Mouse (Mus musculus) liver, embryonic 16.5 days (tissue): ENCODE results near the gene Ankrd66. TPM values are rescaled to one million over a fixed set of nuclear protein-coding genes. Genes with fewer than 3 reads are reported as not detected.

Experiments used
- ATAC-seq: fragments of 200-750 bp; cut with Nextera tagmentation; 2 replicates; pipeline ENCODE4 v1.8.0; 2017; ENCODE audit warnings: low read depth, mild to moderate bottlenecking, moderate number of reproducible peaks, moderate library complexity
- H3K27ac ChIP-seq: fragments of 300-500 bp; sonication (generic); 2 replicates; pipeline ENCODE4 v1.5.1; 2014; ENCODE audit warnings: mild to moderate bottlenecking, low read length
- H3K27me3 ChIP-seq: fragments of 300-500 bp; sonication (generic); 2 replicates; pipeline ENCODE4 v1.6.1; 2014; ENCODE audit warnings: low read depth, low read length, mixed read lengths; ENCODE audit not compliant: control insufficient read depth, insufficient read depth
- H3K36me3 ChIP-seq: fragments of 300-500 bp; sonication (generic); 2 replicates; pipeline ENCODE4 v1.6.1; 2014; ENCODE audit warnings: mild to moderate bottlenecking; ENCODE audit not compliant: control insufficient read depth, insufficient read depth
- H3K4me1 ChIP-seq: fragments of 300-500 bp; sonication (generic); 2 replicates; pipeline ENCODE4 v1.6.1; 2014; ENCODE audit warnings: low read depth, low read length, mixed read lengths; ENCODE audit not compliant: control insufficient read depth
- H3K4me2 ChIP-seq: fragments of 300-500 bp; sonication (generic); 2 replicates; pipeline ENCODE4 v1.6.1; 2014; ENCODE audit warnings: low read depth, low read length, mixed read lengths
- H3K4me3 ChIP-seq: fragments of 300-500 bp; sonication (generic); 2 replicates; pipeline ENCODE4 v1.5.1; 2014; ENCODE audit warnings: low read depth, mild to moderate bottlenecking, low read length
- H3K9ac ChIP-seq: fragments of 300-500 bp; sonication (generic); 2 replicates; pipeline ENCODE4 v1.6.1; 2014; ENCODE audit warnings: low read depth, low read length
- H3K9me3 ChIP-seq: fragments of 300-500 bp; sonication (generic); replicated peaks from 2 replicates; pipeline ENCODE4 v1.6.1; 2016; ENCODE audit warnings: low read length; ENCODE audit not compliant: control insufficient read depth
- WGBS: fragments of 180-500 bp; shearing (Covaris S2); extraction: QIAGEN DNeasy Blood & Tissue Kit; methylation state at CpG from one replicate; pipeline ENCODE4 v1.1.7; 2014; ENCODE audit not compliant: insufficient replicate concordance; 5-methylcytosine and 5-hydroxymethylcytosine counted together
- polyA plus RNA-seq: library from polyadenylated mRNA; unstranded; fragments of >200 nt; fragmentation: Nextera tagmentation; extraction: Ambion mirVana; gene quantifications from 2 replicates; pipeline ENCODE4 v1.2.1, GENCODE M21; 2015

The Ankrd66 gene
- polyA plus RNA-seq, 1 experiment from 2014 or later, result not detected

- Histone ChIP-seq H3K4me2 (0 out of 2 replicates have a peak overlapping the region, but pooled peaks have one; percentile 1), H3K36me3 (no peaks in the 10 kb centered on the region)
- ATAC-seq, result no peak
Observed at GRCm38 (mm10) chr17:43569287-43569686, 25.8 kb upstream of the Ankrd66 start.

DNA sequence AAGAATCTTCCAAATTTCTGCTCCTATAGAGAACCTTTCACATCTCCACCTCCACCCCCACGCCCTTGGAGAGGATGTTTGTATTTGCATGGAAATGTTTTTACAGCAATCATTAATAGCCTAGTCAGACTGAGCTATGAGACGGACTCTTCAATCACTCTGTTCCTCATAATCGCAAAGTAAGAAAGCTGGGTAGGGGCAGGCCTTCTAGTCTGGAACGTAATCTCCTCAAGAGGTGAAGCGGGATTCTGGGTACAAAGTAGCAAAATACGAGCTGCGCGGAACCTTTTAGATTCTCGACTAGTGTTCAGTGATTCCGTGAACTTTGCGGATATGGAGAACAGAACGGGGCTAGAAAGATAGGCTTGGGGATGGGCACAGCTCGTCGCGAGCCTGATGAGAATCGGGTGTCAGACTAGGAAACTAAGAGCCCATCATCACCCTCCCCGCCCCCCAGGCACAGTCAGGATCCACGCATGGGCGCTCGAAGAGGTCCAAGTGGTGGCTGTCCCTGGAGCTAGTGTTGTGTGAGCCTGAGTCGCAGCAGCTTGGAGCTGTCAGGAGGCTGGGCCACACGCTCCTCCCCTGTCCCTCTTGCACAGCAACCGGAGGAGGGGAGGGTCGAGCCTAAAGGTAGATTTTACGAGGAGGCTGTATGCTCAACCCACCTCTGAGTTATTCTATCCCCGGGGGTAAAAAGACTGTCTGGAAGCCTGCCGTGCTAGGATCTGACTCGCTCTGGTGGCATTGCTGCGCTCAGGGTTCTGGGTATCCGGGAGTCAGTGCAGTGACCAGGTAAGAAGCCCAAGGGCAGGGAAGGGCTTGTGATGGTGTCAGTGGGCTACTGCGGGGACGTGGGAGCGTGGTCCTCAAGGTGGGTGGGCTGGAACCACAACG, 24.8 kb upstream of the Ankrd66 start, which contains the start of gene Pla2g7:
Gene Pla2g7, plus strand, starts transcription at position 107 of the 897 bp plus-strand sequence.
- Histone ChIP-seq H3K4me1 (no peaks in the 10 kb centered on the region), H3K4me2 (peak within 1 kb of the TSS; percentile 41), H3K9me3 (no peaks in the 10 kb centered on the region), H3K4me3 (peak within 1 kb of the TSS; percentile 51), H3K27ac (no peak within 1 kb of the TSS), H3K9ac (peak within 1 kb of the TSS; percentile 33; the same call in 1 of the 2 replicates), H3K27me3 (no peaks in the 10 kb centered on the region), H3K36me3 (no peaks in the 10 kb centered on the region)
- 1% methylated on average over 34 of the region's 34 CpGs for WGBS
- peak; percentile 79 for ATAC-seq

More at GRCm38 (mm10) chr17:43569287-43569686, 25.8 kb upstream of the Ankrd66 start:
- Histone ChIP-seq H3K4me1 (no peaks in the 10 kb centered on the region), H3K27ac (no peak overlapping the region), H3K4me3 (no peak overlapping the region), H3K27me3 (no peaks in the 10 kb centered on the region), H3K9ac (no peak overlapping the region), H3K9me3 (no peaks in the 10 kb centered on the region)
- 52% methylated on average over 7 of the region's 7 CpGs for WGBS

GRCm38 (mm10) chr17:43567593-43567991, 24.2 kb upstream of the Ankrd66 start:
- Histone ChIP-seq H3K4me1 (no peaks in the 10 kb centered on the region), H3K4me2 (peak overlapping the region; percentile 41), H3K9ac (no peak overlapping the region), H3K36me3 (no peaks in the 10 kb centered on the region), H3K4me3 (no peak overlapping the region), H3K27me3 (no peaks in the 10 kb centered on the region), H3K27ac (no peak overlapping the region), H3K9me3 (no peaks in the 10 kb centered on the region)
- WGBS, result 23% methylated on average over 12 of the region's 12 CpGs
- no peak; the same call in 1 of the 2 replicates for ATAC-seq

- Histone ChIP-seq H3K4me3 (no peak overlapping the region), H3K4me2 (no peak overlapping the region), H3K36me3 (no peaks in the 10 kb centered on the region), H3K9ac (no peak overlapping the region), H3K9me3 (no peaks in the 10 kb centered on the region), H3K27ac (no peak overlapping the region), H3K4me1 (no peaks in the 10 kb centered on the region), H3K27me3 (no peaks in the 10 kb centered on the region)
- 68% methylated on average over 7 of the region's 7 CpGs for WGBS
- ATAC-seq, result no peak
Observed at GRCm38 (mm10) chr17:43563192-43563987, 20.0 kb upstream of the Ankrd66 start.

DNA sequence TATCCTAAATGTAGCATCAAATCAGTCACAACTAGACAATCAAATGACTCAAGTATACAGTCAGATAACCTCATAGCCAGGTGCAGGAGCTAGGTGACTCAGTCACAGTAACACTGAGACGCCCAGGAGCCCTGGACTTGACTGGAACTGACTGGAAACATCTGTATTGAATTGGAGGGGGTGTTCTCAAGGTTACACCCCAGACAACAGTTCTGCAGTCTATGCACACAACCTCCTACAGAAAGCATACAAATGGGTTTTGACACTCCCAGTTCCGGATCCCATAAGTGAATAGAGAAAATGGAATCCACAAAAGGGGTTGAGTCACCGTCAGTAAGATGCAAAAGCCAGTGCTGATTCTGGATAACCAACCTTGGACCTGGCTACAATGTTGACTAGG, 15.2 kb upstream of the Ankrd66 start:
- Histone ChIP-seq H3K9ac (no peak overlapping the region), H3K9me3 (no peaks in the 10 kb centered on the region), H3K36me3 (no peaks in the 10 kb centered on the region), H3K4me1 (no peaks in the 10 kb centered on the region; the same call in 1 of the 2 replicates), H3K4me3 (no peak overlapping the region), H3K27ac (no peak overlapping the region), H3K27me3 (no peaks in the 10 kb centered on the region), H3K4me2 (no peak overlapping the region)
- ATAC-seq, result no peak
- WGBS, result 65% methylated on average over 3 of the region's 3 CpGs

- no peaks in the 10 kb centered on the region for H3K36me3 ChIP-seq
- WGBS, result 42% methylated on average over 6 of the region's 6 CpGs
Observed at GRCm38 (mm10) chr17:43557541-43558090, 14.2 kb upstream of the Ankrd66 start.

GRCm38 (mm10) chr17:43557104-43557503, 13.7 kb upstream of the Ankrd66 start:
- Histone ChIP-seq H3K4me1 (no peaks in the 10 kb centered on the region; the same call in 1 of the 2 replicates), H3K9ac (no peak overlapping the region), H3K4me3 (no peak overlapping the region), H3K9me3 (no peaks in the 10 kb centered on the region), H3K4me2 (no peak overlapping the region), H3K36me3 (no peaks in the 10 kb centered on the region), H3K27me3 (no peaks in the 10 kb centered on the region), H3K27ac (peak overlapping the region; percentile 34; the same call in 1 of the 2 replicates)
- 53% methylated on average over 4 of the region's 4 CpGs for whole genome bisulfite sequencing
- ATAC-seq, result no peak

More at GRCm38 (mm10) chr17:43557541-43558090, 14.2 kb upstream of the Ankrd66 start:
- Histone ChIP-seq H3K27me3 (no peaks in the 10 kb centered on the region), H3K9me3 (no peaks in the 10 kb centered on the region), H3K27ac (peak overlapping the region; percentile 34; the same call in 1 of the 2 replicates), H3K4me3 (no peak overlapping the region), H3K4me2 (no peak overlapping the region), H3K4me1 (no peaks in the 10 kb centered on the region; the same call in 1 of the 2 replicates), H3K9ac (no peak overlapping the region)
- ATAC-seq, result peak; percentile 24; the same call in 1 of the 2 replicates

- Histone ChIP-seq H3K27ac (no peak overlapping the region), H3K4me1 (no peaks in the 10 kb centered on the region; the same call in 1 of the 2 replicates), H3K36me3 (no peaks in the 10 kb centered on the region), H3K9ac (no peak overlapping the region), H3K9me3 (no peaks in the 10 kb centered on the region), H3K4me3 (no peak overlapping the region), H3K4me2 (no peak overlapping the region), H3K27me3 (no peaks in the 10 kb centered on the region)
- 22% methylated on average over 12 of the region's 12 CpGs for WGBS
- ATAC-seq, result peak; percentile 56
Observed at GRCm38 (mm10) chr17:43554516-43555403, 11.3 kb upstream of the Ankrd66 start.
